Mouse (Mus musculus): ENCODE data around the gene Zhx3.

DNA sequence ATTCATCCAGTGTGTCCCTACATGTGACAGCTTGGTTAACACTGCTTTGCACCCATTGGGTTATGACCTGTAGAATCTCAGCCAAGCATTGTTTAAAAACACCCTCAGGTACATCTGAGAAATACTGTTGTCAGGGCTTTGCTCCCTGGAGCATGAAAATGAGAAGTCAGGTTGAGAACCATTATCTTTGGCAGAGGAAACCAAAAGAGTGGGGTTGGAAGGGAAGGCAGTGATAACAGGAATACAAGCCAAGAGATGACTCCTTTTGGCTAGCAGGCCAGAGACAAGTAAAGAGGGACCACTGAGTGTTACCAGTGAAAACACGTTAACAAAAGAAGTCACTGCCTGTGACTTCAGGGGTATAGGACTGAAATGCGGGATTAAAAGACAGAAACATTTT, 108.4 kb downstream of the Zhx3 start:
- no peak for TF ChIP-seq CTCF (IDR thresholded peaks at IDR 0.05; ENCODE audit: control insufficient read depth, insufficient read depth, insufficient replicate concordance, low read depth, low read length)
- TF ChIP-seq POLR2A (IDR thresholded peaks at IDR 0.05; ENCODE audit: control insufficient read depth, low read depth, low read length), result no peak

All from testis, adult 2 months (tissue).